Mouse (Mus musculus) hindbrain, embryonic 10.5 days (tissue): ENCODE results near the gene Rsrc1. TPM values are rescaled to one million over a fixed set of nuclear protein-coding genes. Genes with fewer than 3 reads are reported as not detected.

ENCODE experiments used
- DNase-seq: peaks from one replicate; pipeline ENCODE4 v3.0.0-alpha.2; 2017; ENCODE audit warnings: low spot score
- H3K27ac ChIP-seq: fragments of 300-500 bp; sonication (generic); 2 replicates; pipeline ENCODE4 v1.5.1; 2016; ENCODE audit warnings: mild to moderate bottlenecking, moderate library complexity
- H3K27me3 ChIP-seq: fragments of 300-500 bp; sonication (generic); 2 replicates; pipeline ENCODE4 v1.6.1; 2016; ENCODE audit warnings: mild to moderate bottlenecking; ENCODE audit not compliant: poor library complexity, insufficient read depth, severe bottlenecking
- H3K36me3 ChIP-seq: fragments of 300-500 bp; sonication (generic); 2 replicates; pipeline ENCODE4 v1.6.1; 2016; ENCODE audit warnings: mild to moderate bottlenecking, moderate library complexity
- H3K4me1 ChIP-seq: fragments of 300-500 bp; sonication (generic); replicated peaks from 2 replicates; pipeline ENCODE4 v1.6.1; 2016; ENCODE audit warnings: mild to moderate bottlenecking
- H3K4me3 ChIP-seq: fragments of 300-500 bp; sonication (generic); 2 replicates; pipeline ENCODE4 v1.5.1; 2016; ENCODE audit warnings: mild to moderate bottlenecking, moderate library complexity
- H3K9me3 ChIP-seq: fragments of 300-500 bp; sonication (generic); 2 replicates; pipeline ENCODE4 v1.6.1; 2016; ENCODE audit warnings: mild to moderate bottlenecking, moderate library complexity
- WGBS: fragments of 180-500 bp; shearing (Covaris S2); methylation state at CpG from one replicate; pipeline ENCODE4 v1.1.7; 2016; 5-methylcytosine and 5-hydroxymethylcytosine counted together
- polyA plus RNA-seq: library from polyadenylated mRNA; unstranded; fragments of >200 nt; fragmentation: Nextera tagmentation; extraction: Ambion mirVana; gene quantifications from 2 replicates; pipeline ENCODE4 v1.2.1, GENCODE M21; 2016

Gene Rsrc1
- 31.7 and 38.2 TPM in 2 replicates for polyA plus RNA-seq

DNA sequence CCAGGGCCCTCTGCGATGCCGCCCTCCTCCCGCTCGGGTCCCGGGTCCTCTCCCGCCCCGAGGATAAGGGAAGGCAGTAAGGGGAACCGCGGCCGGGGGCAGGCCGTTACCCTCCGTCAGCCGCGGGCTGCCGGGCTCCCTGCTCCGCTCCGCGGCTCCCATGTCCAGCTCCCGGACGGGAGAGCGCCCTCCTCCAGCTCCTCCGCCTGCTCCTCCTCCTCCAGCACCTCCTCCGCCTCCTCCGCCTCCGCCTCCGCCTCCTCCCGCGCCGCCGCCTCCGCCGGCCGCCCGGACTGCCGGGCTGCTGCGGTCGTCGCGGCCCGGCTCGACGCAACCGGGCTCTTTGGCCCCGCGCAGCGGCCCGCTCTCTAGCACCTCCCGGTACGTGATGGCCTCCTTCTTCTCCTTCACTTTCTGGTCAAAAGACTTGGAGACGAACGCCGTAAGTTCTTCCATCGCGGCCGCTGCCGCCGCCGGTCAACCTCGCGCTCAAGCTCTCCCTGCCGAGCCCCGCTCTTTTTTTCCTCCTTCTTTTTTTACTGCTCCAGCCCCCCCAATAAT, at the start of gene Rsrc1:
Gene Rsrc1, plus strand, starts transcription at position 290 of the 561 bp plus-strand sequence.
- peak within 1 kb of the TSS; percentile 62 for H3K4me3 ChIP-seq
- H3K4me1 ChIP-seq, result peaks cover 41% of the 10 kb centered on the region
- WGBS, result under 1% methylated on average over 57 of the region's 62 CpGs
- H3K9me3 ChIP-seq, result no peaks in the 10 kb centered on the region
- peak within 1 kb of the TSS; percentile 81 for H3K27ac ChIP-seq
- H3K36me3 ChIP-seq, result no peaks in the 10 kb centered on the region
- peak; percentile 75 for DNase-seq
- peaks cover 91% of the 10 kb centered on the region for H3K27me3 ChIP-seq

DNA sequence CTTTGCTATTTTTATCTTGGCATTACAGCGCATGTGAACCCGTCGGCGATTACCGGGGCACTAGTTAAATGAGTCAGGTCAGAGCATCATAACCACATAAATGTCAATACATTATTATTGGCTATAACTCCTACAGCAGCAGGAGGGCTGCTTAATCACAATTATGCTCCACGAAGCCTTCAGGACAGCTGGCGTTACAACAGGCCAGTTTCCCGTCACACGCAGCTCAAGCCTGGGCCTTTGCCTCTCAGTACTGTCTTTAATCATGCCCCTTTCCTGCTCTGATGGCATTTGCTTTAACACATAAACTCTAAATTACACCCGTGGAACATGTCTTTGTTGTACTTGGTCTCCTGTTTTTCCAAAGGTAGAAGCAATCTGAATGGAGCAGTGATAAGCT, 41.5 kb upstream of the Rsrc1 start:
- no peak for DNase-seq
- no peaks in the 10 kb centered on the region for H3K9me3 ChIP-seq
- WGBS, result 82% methylated on average over 10 of the region's 10 CpGs
- no peaks in the 10 kb centered on the region for H3K4me1 ChIP-seq
- H3K27ac ChIP-seq, result no peak overlapping the region
- H3K36me3 ChIP-seq, result no peaks in the 10 kb centered on the region
- H3K27me3 ChIP-seq, result no peaks in the 10 kb centered on the region
- no peak overlapping the region for H3K4me3 ChIP-seq

DNA sequence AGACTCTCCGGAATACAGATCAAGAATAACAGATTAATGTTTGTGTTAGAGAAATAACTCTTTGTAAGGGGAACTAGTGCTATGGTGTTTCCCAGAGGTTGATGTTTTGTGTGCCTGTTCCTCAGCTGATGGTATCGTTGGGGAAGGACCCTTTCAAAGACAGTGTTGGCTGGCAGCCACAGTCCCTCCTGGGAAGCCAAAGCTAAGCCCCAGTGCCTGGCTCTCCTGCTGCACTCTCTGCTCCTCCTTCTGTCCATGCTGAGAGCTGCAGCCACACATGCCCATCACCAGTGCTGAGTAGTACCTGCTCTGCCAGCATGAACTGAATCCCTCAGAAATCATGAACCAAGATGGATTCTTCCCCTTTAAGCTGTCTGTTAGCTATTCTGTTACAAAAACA, 26.1 kb upstream of the Rsrc1 start:
- WGBS, result 70% methylated on average over 2 of the region's 2 CpGs
- no peak for DNase-seq
- Histone ChIP-seq H3K36me3 (no peaks in the 10 kb centered on the region), H3K27ac (no peak overlapping the region), H3K4me1 (no peaks in the 10 kb centered on the region), H3K4me3 (no peak overlapping the region), H3K9me3 (no peaks in the 10 kb centered on the region), H3K27me3 (no peaks in the 10 kb centered on the region)

DNA sequence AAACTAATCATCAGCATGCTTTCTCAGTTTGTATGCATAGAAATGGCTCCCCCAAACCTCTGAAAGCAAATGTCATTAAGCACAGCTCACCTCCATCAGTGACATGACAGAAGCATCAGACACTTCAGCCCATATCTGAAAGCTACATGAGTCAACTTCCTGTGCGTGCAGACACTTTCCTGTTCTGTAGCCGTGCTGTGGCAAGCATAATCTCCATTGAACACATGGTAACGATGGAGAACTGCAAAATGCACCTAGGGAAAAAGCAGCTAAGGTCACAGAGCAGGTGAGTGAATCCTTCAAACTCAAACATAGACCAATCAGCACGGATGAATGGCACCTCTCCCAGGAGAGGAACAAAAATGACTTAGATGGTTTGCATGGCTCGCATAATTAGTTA, 21.2 kb upstream of the Rsrc1 start:
- peaks cover 3% of the 10 kb centered on the region; the same call in 1 of the 2 replicates for H3K27me3 ChIP-seq
- no peaks in the 10 kb centered on the region for H3K36me3 ChIP-seq
- no peak overlapping the region for H3K27ac ChIP-seq
- DNase-seq, result no peak
- 78% methylated on average over 5 of the region's 5 CpGs for WGBS
- no peak overlapping the region for H3K4me3 ChIP-seq
- no peaks in the 10 kb centered on the region for H3K9me3 ChIP-seq
- H3K4me1 ChIP-seq, result no peaks in the 10 kb centered on the region

DNA sequence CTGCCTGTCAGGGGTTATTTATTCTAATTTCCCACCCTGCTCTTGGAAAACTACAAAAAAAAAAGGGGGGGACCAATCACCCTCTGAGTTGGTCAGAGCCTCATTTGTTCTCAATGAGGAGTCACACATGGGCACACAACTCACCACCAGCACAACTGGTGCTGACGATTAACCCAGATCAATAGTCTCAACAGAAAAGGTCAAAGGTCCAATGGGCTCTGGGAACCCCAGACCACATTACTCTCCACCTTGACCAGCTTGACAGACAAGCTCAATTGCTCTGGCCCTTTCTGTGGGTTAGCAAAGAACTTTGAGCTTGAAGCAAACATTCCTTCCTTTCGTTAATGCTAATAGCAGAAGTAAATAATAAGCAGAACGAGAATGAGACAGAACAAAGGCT, 16.3 kb upstream of the Rsrc1 start:
- Histone ChIP-seq H3K9me3 (no peaks in the 10 kb centered on the region), H3K27ac (no peak overlapping the region), H3K4me1 (no peaks in the 10 kb centered on the region), H3K36me3 (no peaks in the 10 kb centered on the region), H3K4me3 (no peak overlapping the region), H3K27me3 (peaks cover 32% of the 10 kb centered on the region)
- DNase-seq, result no peak
- 46% methylated on average over 3 of the region's 3 CpGs for WGBS

DNA sequence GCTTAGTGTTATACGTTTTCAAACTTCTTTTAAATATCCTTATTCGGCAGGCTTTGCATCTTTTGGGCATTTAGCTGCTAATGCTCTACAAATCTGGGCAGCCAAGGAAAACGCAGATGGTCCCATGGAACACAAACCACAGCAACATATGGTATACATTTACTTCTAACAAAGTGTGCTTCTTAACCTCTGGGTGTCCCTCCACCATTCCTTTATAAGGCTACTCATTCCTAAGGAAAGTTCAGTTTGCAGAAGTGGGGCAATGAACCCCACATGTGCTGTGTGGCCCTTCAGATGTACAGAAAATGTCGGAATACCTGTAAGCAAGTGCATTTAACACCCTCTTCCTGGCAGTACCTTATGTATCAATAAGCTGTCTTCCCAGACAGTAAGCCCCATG, 13.7 kb upstream of the Rsrc1 start:
- WGBS, result 62% methylated on average over 4 of the region's 4 CpGs
- peaks cover 59% of the 10 kb centered on the region for H3K27me3 ChIP-seq

DNA sequence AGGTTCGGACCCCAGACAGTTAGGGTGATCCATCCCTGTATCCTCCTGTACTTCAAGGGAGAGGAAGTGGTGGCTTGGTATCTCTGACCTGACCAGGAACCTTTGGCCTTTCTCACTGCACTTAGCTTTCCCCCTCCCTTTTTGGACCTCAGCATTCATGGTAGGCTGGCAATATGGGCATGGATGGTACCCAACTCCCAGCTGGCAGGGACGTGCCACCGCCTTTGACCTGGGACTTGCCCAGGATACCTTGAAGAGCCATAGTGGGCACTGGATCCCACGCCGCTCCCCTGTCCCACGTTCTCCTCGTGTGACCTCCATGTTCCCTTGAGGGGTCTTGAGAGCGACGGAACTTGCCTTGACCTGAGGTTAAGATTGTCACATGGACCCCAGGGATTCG, 10.9 kb upstream of the Rsrc1 start:
- Histone ChIP-seq H3K9me3 (no peaks in the 10 kb centered on the region), H3K36me3 (no peaks in the 10 kb centered on the region), H3K27me3 (peaks cover 83% of the 10 kb centered on the region), H3K27ac (no peak overlapping the region), H3K4me1 (peaks cover 21% of the 10 kb centered on the region), H3K4me3 (peak overlapping the region; percentile 41)
- whole genome bisulfite sequencing, result 4% methylated on average over 10 of the region's 10 CpGs
- peak; percentile 21 for DNase-seq

More for the DNA sequence above, 13.7 kb upstream of the Rsrc1 start:
- Histone ChIP-seq H3K4me1 (peaks cover 12% of the 10 kb centered on the region), H3K4me3 (no peak overlapping the region), H3K36me3 (no peaks in the 10 kb centered on the region), H3K9me3 (no peaks in the 10 kb centered on the region), H3K27ac (no peak overlapping the region)
- no peak for DNase-seq

DNA sequence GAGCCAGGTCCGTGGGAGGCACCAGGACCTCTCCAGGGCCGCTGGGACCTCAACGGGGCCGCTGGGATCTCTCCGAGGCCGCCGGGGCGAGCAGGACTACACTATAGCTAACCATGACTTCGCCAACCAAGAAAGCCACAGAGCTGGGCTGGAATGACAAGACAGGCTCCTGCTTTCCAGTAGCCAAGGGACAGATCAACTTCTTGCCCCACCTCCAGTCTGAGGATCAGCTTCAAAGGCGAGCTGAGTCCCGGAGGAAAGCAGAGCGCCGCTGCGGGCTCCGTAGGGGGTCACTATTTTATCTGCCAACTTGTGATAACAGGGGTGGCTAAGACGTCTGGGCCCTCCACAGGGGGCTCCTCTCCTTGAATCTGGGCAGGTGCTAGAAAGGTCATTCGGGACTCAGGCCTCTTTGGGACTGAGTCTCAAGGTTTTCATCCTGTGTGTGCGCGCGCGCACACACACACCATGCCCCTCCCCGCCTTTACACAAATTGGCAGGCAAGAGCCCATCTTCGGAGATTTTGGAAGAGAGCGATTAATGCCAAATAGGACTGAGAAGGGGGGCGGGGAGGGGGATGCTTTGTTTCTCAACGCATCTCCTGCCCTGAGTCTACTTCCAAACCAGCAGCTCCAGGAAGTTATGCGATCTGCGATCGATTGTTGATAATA, 10.4 kb upstream of the Rsrc1 start:
- DNase-seq, result peak; percentile 33
- Histone ChIP-seq H3K36me3 (no peaks in the 10 kb centered on the region), H3K27ac (no peak overlapping the region), H3K9me3 (no peaks in the 10 kb centered on the region), H3K27me3 (peaks cover 88% of the 10 kb centered on the region), H3K4me3 (peak overlapping the region; percentile 41), H3K4me1 (peaks cover 21% of the 10 kb centered on the region)
- under 1% methylated on average over 29 of the region's 29 CpGs for WGBS

DNA sequence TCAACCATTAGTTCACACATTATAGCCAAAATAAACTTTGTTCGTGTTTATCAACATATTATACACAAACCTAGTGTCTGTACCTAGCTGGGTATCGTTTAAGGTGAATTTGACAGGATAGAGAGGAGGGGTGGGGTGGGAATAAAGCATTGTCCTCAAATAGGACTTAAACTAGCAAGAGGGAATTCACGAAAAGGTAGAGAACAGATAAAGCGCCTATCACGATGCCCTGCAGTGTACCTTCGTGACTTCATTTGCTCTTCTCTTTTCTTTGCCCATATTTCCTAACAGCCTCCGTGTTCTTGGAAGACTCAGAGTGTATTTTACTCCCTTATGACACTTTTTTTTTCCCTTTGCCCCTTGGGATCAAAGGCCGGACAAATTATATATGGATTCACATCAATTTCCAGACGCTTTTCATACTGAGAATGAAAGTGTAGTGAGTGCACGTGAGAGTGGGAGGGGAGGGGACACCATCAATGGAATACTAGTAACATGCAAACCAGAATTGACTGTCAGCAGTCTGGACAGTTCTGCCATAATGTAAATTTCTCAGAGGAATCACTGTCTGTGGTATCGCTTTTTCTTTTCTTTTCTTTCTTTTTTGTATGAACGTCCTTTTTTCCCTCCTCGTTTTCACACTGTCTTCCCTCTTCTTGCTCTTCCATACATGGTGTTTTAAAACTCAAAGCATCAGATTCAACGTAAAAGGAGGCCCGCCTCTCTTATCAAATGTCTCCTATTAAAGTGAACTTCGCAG, 8.8 kb upstream of the Rsrc1 start:
- WGBS, result 3% methylated on average over 16 of the region's 16 CpGs
- no peak for DNase-seq
- no peaks in the 10 kb centered on the region for H3K36me3 ChIP-seq
- H3K27ac ChIP-seq, result no peak overlapping the region
- H3K27me3 ChIP-seq, result peaks cover 100% of the 10 kb centered on the region
- no peak overlapping the region for H3K4me3 ChIP-seq
- H3K9me3 ChIP-seq, result no peaks in the 10 kb centered on the region
- H3K4me1 ChIP-seq, result peaks cover 24% of the 10 kb centered on the region

DNA sequence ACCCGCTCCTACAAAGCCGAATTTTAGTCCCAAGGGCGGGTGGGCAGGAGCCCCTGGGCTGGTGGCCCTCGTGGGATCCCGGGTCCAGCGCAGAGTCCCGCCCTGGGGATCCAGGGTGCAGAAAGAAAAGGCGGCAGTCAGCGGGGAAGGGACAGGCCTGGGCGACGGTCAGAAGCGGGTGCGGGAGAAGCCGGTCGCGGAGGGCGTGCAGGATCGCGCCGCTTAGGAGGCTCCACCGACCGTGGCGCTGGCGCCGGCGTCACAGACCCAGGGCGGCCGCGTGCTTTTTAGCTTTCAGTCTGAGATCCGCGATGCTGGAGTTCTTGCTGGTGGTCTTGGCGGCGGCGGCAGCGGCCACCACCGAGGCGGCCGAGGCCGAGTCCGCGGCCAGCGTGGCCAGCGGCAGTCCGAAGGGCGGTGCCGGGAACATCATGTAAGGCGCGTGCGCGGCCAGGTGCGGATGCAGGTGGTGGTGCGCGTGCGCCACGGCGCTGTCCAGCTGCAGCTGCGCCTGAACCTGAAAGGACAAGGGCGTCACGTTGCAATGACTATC, 7.7 kb upstream of the Rsrc1 start:
- DNase-seq, result peak; percentile 76
- Histone ChIP-seq H3K27me3 (peaks cover 100% of the 10 kb centered on the region), H3K4me3 (peak overlapping the region; percentile 58), H3K36me3 (no peaks in the 10 kb centered on the region), H3K9me3 (no peaks in the 10 kb centered on the region), H3K4me1 (peaks cover 25% of the 10 kb centered on the region), H3K27ac (peak overlapping the region; percentile 79)
- under 1% methylated on average over 59 of the region's 59 CpGs for WGBS

DNA sequence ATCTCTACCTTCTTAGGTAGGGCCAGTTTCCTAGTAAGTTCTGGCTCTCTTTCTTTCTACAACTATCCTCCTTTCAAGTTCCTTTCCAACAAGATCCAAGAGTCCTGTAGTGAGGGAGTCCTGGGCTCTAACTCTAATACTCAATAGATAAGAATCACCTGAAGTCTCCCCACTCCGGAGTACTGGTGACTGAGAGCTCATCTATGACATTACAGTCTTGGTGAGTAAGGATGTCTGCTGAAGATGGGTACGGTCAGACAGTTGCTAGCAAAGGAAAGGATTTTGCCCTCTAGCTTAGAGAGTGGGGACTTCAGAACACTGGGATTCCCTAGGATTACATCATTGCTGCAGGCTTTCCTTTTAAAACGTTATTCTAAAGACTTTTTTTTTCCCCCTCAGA, 6.7 kb upstream of the Rsrc1 start:
- Histone ChIP-seq H3K27ac (no peak overlapping the region), H3K36me3 (no peaks in the 10 kb centered on the region), H3K4me3 (no peak overlapping the region), H3K9me3 (no peaks in the 10 kb centered on the region), H3K27me3 (peaks cover 100% of the 10 kb centered on the region), H3K4me1 (peaks cover 32% of the 10 kb centered on the region)
- 14% methylated on average over 3 of the region's 3 CpGs for WGBS
- no peak for DNase-seq

DNA sequence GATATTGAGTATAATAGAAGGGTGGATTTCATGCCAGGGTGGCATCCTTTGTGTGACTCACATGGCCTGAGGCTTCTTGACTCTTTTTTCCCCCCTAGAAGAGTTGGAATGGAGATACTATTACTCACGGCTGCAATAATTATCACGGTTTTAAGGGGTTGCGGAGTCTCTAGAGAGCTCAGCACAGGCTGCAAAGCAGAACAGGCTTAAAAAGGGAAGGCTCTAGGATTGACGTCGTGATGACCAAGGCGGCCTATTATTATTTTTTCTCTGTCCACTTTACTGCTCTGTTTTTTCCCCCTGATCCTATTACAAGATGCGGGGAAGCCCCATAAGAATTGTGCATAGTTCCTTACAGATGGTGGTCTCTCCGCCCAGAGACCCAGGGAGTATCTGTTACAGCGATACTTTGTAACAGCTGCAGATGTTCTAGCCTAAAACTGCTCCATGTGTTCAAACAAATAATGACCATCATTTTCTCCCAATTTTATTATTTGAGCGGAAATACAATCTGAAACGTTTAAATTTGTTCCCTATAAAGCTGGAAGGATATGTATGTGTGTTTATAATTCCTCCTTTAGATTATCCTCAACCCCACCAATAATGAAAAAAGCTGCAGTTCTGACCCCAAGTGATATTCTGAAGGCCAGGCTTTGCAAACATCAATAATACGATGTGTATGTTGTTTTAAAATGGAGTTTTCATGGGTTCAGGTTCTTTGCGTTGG, 4.1 kb upstream of the Rsrc1 start:
- H3K27me3 ChIP-seq, result peaks cover 100% of the 10 kb centered on the region
- H3K9me3 ChIP-seq, result no peaks in the 10 kb centered on the region
- no peaks in the 10 kb centered on the region for H3K36me3 ChIP-seq
- no peak overlapping the region for H3K27ac ChIP-seq
- H3K4me1 ChIP-seq, result peaks cover 38% of the 10 kb centered on the region
- WGBS, result 2% methylated on average over 13 of the region's 13 CpGs
- H3K4me3 ChIP-seq, result no peak overlapping the region
- peak; percentile 37 for DNase-seq
